Mouse (Mus musculus): ENCODE measurements around the gene Numb.

GRCm38 (mm10) chr12:83882088-83882487 lies 39.6 kb downstream of the Numb start:
- TF ChIP-seq CTCF (IDR thresholded peaks at IDR 0.05; ENCODE audit: extremely low read depth, insufficient read depth, low read length) (no peak), POLR2A (IDR thresholded peaks at IDR 0.05; ENCODE audit: extremely low read depth, insufficient read depth, low read length) (no peak)

All from cortical plate, adult 2 months (tissue).